ENCODE assay signal across 9 mouse cellular contexts in genomic region chr2:164770279-164770678, GRCm38 (mm10). TPM values are rescaled to one million over a fixed set of nuclear protein-coding genes. Genes with fewer than 3 reads are reported as not detected.
DNase-seq lines count a peak whose midpoint lies in the region; ATAC-seq and TF ChIP-seq lines count a peak whose summit lies in the region.
"Had no signal": no experiment of that assay in that cellular context is flagged by ENCODE, and none has a peak within 500 bp of the region (broad histone marks: within the 10 kb centered on the region; RNA-seq: fewer than 3 reads in every experiment).

No protein-coding gene starts in this region.

- H3K4me1 ChIP-seq in CH12.LX (ENCODE audit: control insufficient read depth in 1 of 2, insufficient read depth in 2 of 2) = peaks cover 9 to 28% of the 10 kb centered on the region in 2 experiments

- H3K36me3 ChIP-seq in CH12.LX (replicated peaks in 1 of 2; ENCODE audit: control insufficient read depth in 1 of 2, insufficient read depth in 1 of 2, low read length in 1 of 2) = peaks cover 39 to 63% of the 10 kb centered on the region in 2 experiments

- dilution Hi-C loops in CH12.LX (cut with MboI; ENCODE audit: extremely low pct_ligation_motif_present, extremely low pct_unique_long_range_greater_than_20kb, low sequenced_read_pairs) = no loop called here

- H3K79me2 ChIP-seq in CH12.LX (replicated peaks; ENCODE audit: control insufficient read depth, extremely low read depth, insufficient read depth, poor library complexity, severe bottlenecking) = peaks cover 10% of the 10 kb centered on the region; the same call in 1 of the 2 replicates

- H3K9me3 ChIP-seq in CH12.LX (replicated peaks; ENCODE audit: low read length) = no peaks in the 10 kb centered on the region

- intact Hi-C loops in gastrocnemius, adult 2 months (cut with DNase I) = no loop called here

- H3K4me2 ChIP-seq in CH12.LX (ENCODE audit: insufficient read depth, low read depth, poor library complexity, severe bottlenecking) = peak overlapping the region; percentile 73

- no peak for TF ChIP-seq POLR2A in CH12.LX (IDR thresholded peaks at IDR 0.05; ENCODE audit: low read depth, low read length)

- H3K4me3 ChIP-seq in gastrocnemius, adult 2 months = peak overlapping the region; percentile 83
- peak overlapping the region; percentile 73 to 98 (median 92) for H3K4me3 ChIP-seq in CH12.LX (replicated peaks in 1 of 3; ENCODE audit: low read depth in 2 of 3, low read length in 2 of 3, poor library complexity in 1 of 3)

- ATAC-seq in granulocyte monocyte progenitor cell, adult 5-6 weeks (replicated peaks; ENCODE audit: poor library complexity, severe bottlenecking) = peak; percentile 3; the same call in 1 of the 2 replicates
- ATAC-seq in megakaryocyte, adult 5-6 weeks (ENCODE audit: poor library complexity, severe bottlenecking) = 0 out of 2 replicates have a peak, but pooled peaks have one; percentile 1
- no peak for ATAC-seq in inflammation-experienced regulatory T-cells, adult 6 months
- ATAC-seq in megakaryocyte-erythroid progenitor cell, adult 5-6 weeks (replicated peaks; ENCODE audit: low FRiP score, low TSS enrichment, poor library complexity, severe bottlenecking) = no peak
- ATAC-seq in frontal cortex, adult (ENCODE audit: low TSS enrichment) = no peak

- H3K9ac ChIP-seq in CH12.LX (ENCODE audit: insufficient read depth, low read depth) = peak overlapping the region; percentile 79

- no peak for DNase-seq in gastrocnemius, adult 2 months
- DNase-seq in gastrocnemius, postnatal 10 days = no peak
- peak; percentile 43 for DNase-seq in CH12.LX (ENCODE audit: extremely low read depth)

- no peak for TF ChIP-seq EP300 in CH12.LX (IDR thresholded peaks at IDR 0.05; ENCODE audit: low read length)

- in situ Hi-C loops in CH12.LX (cut with MboI; ENCODE audit: low pct_ligation_motif_present, low pct_unique_long_range_greater_than_20kb, low sequenced_read_pairs) = no loop called here

- H3K27me3 ChIP-seq in CH12.LX (replicated peaks) = no peaks in the 10 kb centered on the region

- no peak for TF ChIP-seq CTCF in gastrocnemius, adult 2 months (IDR thresholded peaks at IDR 0.05)
- TF ChIP-seq CTCF in CH12.LX (conservative IDR thresholded peaks at IDR 0.05 in 1 of 2, IDR thresholded peaks at IDR 0.05 in 1 of 2; ENCODE audit: low read depth in 2 of 2, low read length in 2 of 2) = no peak

- no peak for TF ChIP-seq RAD21 in CH12.LX (IDR thresholded peaks at IDR 0.05; ENCODE audit: low read depth, low read length)

- H3K27ac ChIP-seq in gastrocnemius, adult 2 months = no peak overlapping the region
- H3K27ac ChIP-seq in CH12.LX (ENCODE audit: insufficient read depth, low read depth) = peak overlapping the region; percentile 18; the same call in 1 of the 2 replicates

TF ChIP-seq in CH12.LX, 34 proteins besides CTCF, POLR2A, EP300 and RAD21:
- TF ChIP-seq MXI1 (IDR thresholded peaks at IDR 0.05; ENCODE audit: low read depth, low read length) (0 out of 2 replicates have a peak, but pooled peaks have one; percentile 20), POLR2AphosphoS2 (IDR thresholded peaks at IDR 0.05; ENCODE audit: low read depth, low read length) (no peak), MAFK (IDR thresholded peaks at IDR 0.05; ENCODE audit: insufficient replicate concordance, low read length) (no peak), NELFE (IDR thresholded peaks at IDR 0.05; ENCODE audit: low read depth, low read length) (no peak), CHD2 (IDR thresholded peaks at IDR 0.05; ENCODE audit: low read length) (peak; percentile 58; the same call in 1 of the 2 replicates)

RNA-seq across cellular contexts. Expression of gene Ube2c, which starts 0.6 kb away (rescaled TPM):
- under 1 TPM; 0.20 to 0.33 TPM for total RNA-seq in gastrocnemius, adult 2 months (2021)
- total RNA-seq in gastrocnemius, postnatal 10 days (2021) = 10 to 100 TPM; 14.2 to 16.9 TPM
- total RNA-seq in CH12.LX (2012; rRNA removed) (103 and 121 TPM in 2 replicates), CH12.LX (2014; rRNA removed) (104 and 126 TPM in 2 replicates)
- 156 and 226 TPM in 2 replicates for polyA plus RNA-seq in CH12.LX (2012; ENCODE audit: insufficient read length, low read depth)
- total RNA-seq in granulocyte monocyte progenitor cell, adult 5-6 weeks (2014; fragmentation: Nextera tagmentation) = 24.5 and 75.2 TPM in 2 replicates
- 112 and 138 TPM in 2 replicates for total RNA-seq in granulocyte monocyte progenitor cell, adult 5-6 weeks (2017)
- 330 and 340 TPM in 2 replicates for total RNA-seq in megakaryocyte, adult 5-6 weeks (2015)
- 228 and 247 TPM in 2 replicates for total RNA-seq in megakaryocyte, adult 5-6 weeks (2017)
- polyA plus RNA-seq in inflammation-experienced regulatory T-cells, adult 6 months (2017; shearing (Covaris generic)) = 100 to 1,000 TPM in 1 of 3 experiments, 10 to 100 TPM in 1, 1 to 10 TPM in 1; 7.9 to 171 (median 15.0) TPM
- total RNA-seq in megakaryocyte-erythroid progenitor cell, adult 5-6 weeks (2014; fragmentation: Nextera tagmentation) = 194 and 207 TPM in 2 replicates
- 90.6 and 159 TPM in 2 replicates for total RNA-seq in megakaryocyte-erythroid progenitor cell, adult 5-6 weeks (2017)

RNA-seq across cellular contexts. Expression of gene Tnnc2, which starts 9.5 kb away (rescaled TPM):
- over 10,000 TPM; 14,820 to 17,621 TPM for total RNA-seq in gastrocnemius, adult 2 months (2021)
- over 10,000 TPM; 13,775 to 14,965 TPM for total RNA-seq in gastrocnemius, postnatal 10 days (2021)
- total RNA-seq in CH12.LX (2012; rRNA removed) (not detected in 2 replicates), CH12.LX (2014; rRNA removed) (not detected in 2 replicates)
- polyA plus RNA-seq in CH12.LX (2012; ENCODE audit: insufficient read length, low read depth) = not detected in 2 replicates
- total RNA-seq in granulocyte monocyte progenitor cell, adult 5-6 weeks (2014; fragmentation: Nextera tagmentation) = not detected in 2 replicates
- total RNA-seq in granulocyte monocyte progenitor cell, adult 5-6 weeks (2017) = not detected in 2 replicates
- not detected in 2 replicates for total RNA-seq in megakaryocyte, adult 5-6 weeks (2015)
- total RNA-seq in megakaryocyte, adult 5-6 weeks (2017) = not detected in 2 replicates
- not detected for polyA plus RNA-seq in inflammation-experienced regulatory T-cells, adult 6 months (2017; shearing (Covaris generic))
- total RNA-seq in megakaryocyte-erythroid progenitor cell, adult 5-6 weeks (2014; fragmentation: Nextera tagmentation) = not detected in 2 replicates
- total RNA-seq in megakaryocyte-erythroid progenitor cell, adult 5-6 weeks (2017) = not detected in 2 replicates
- total RNA-seq: layer of hippocampus, adult 18-20 months had no signal

RNA-seq across cellular contexts. Expression of gene Snx21, which starts 15.3 kb away (rescaled TPM):
- 10 to 100 TPM; 20.6 to 25.6 TPM for total RNA-seq in gastrocnemius, adult 2 months (2021)
- 10 to 100 TPM; 18.1 to 20.5 TPM for total RNA-seq in gastrocnemius, postnatal 10 days (2021)
- total RNA-seq in CH12.LX (2012; rRNA removed) = 2.3 and 3.3 TPM in 2 replicates
- total RNA-seq in CH12.LX (2014; rRNA removed) = 0.71 and 1.1 TPM in 2 replicates
- 1.1 and 1.5 TPM in 2 replicates for polyA plus RNA-seq in CH12.LX (2012; ENCODE audit: insufficient read length, low read depth)
- not detected in 2 replicates for total RNA-seq in granulocyte monocyte progenitor cell, adult 5-6 weeks (2014; fragmentation: Nextera tagmentation)
- total RNA-seq in granulocyte monocyte progenitor cell, adult 5-6 weeks (2017) = 0.17 and 0.77 TPM in 2 replicates
- 5.2 and 5.5 TPM in 2 replicates for total RNA-seq in megakaryocyte, adult 5-6 weeks (2015)
- 3.2 and 5.0 TPM in 2 replicates for total RNA-seq in megakaryocyte, adult 5-6 weeks (2017)
- polyA plus RNA-seq in inflammation-experienced regulatory T-cells, adult 6 months (2017; shearing (Covaris generic)) = 1 to 10 TPM; 5.2 to 9.7 (median 6.4) TPM
- total RNA-seq in megakaryocyte-erythroid progenitor cell, adult 5-6 weeks (2014; fragmentation: Nextera tagmentation) = 0.11 and 7.6 TPM in 2 replicates
- 0.33 TPM in 1 of 2 replicates, not detected in the other for total RNA-seq in megakaryocyte-erythroid progenitor cell, adult 5-6 weeks (2017)

RNA-seq across cellular contexts. Expression of gene Dnttip1, which starts 24.5 kb away (rescaled TPM):
- 10 to 100 TPM; 18.5 to 19.4 TPM for total RNA-seq in gastrocnemius, adult 2 months (2021)
- total RNA-seq in gastrocnemius, postnatal 10 days (2021) = 10 to 100 TPM; 27.4 to 31.9 TPM
- total RNA-seq in CH12.LX (2012; rRNA removed) (14.0 and 15.2 TPM in 2 replicates), CH12.LX (2014; rRNA removed) (17.1 and 17.6 TPM in 2 replicates)
- 29.7 and 35.0 TPM in 2 replicates for polyA plus RNA-seq in CH12.LX (2012; ENCODE audit: insufficient read length, low read depth)
- total RNA-seq in granulocyte monocyte progenitor cell, adult 5-6 weeks (2014; fragmentation: Nextera tagmentation) = 31.1 and 36.9 TPM in 2 replicates
- 21.5 and 27.3 TPM in 2 replicates for total RNA-seq in granulocyte monocyte progenitor cell, adult 5-6 weeks (2017)
- 27.3 and 28.5 TPM in 2 replicates for total RNA-seq in megakaryocyte, adult 5-6 weeks (2015)
- total RNA-seq in megakaryocyte, adult 5-6 weeks (2017) = 18.5 and 27.0 TPM in 2 replicates
- polyA plus RNA-seq in inflammation-experienced regulatory T-cells, adult 6 months (2017; shearing (Covaris generic)) = 1 to 10 TPM; 3.8 to 7.8 (median 5.0) TPM
- total RNA-seq in megakaryocyte-erythroid progenitor cell, adult 5-6 weeks (2014; fragmentation: Nextera tagmentation) = 28.7 and 37.2 TPM in 2 replicates
- 24.5 and 26.2 TPM in 2 replicates for total RNA-seq in megakaryocyte-erythroid progenitor cell, adult 5-6 weeks (2017)

RNA-seq across cellular contexts. Expression of gene Wfdc3, which starts 24.5 kb away (rescaled TPM):
- total RNA-seq in gastrocnemius, adult 2 months (2021) = not detected
- not detected for total RNA-seq in gastrocnemius, postnatal 10 days (2021)
- 0.08 and 0.21 TPM in 2 replicates for total RNA-seq in CH12.LX (2012; rRNA removed)
- total RNA-seq in CH12.LX (2014; rRNA removed) = 0.14 TPM in 1 of 2 replicates, not detected in the other
- polyA plus RNA-seq in CH12.LX (2012; ENCODE audit: insufficient read length, low read depth) = not detected in 2 replicates
- total RNA-seq in granulocyte monocyte progenitor cell, adult 5-6 weeks (2014; fragmentation: Nextera tagmentation) = not detected in 2 replicates
- total RNA-seq in granulocyte monocyte progenitor cell, adult 5-6 weeks (2017) = not detected in 2 replicates
- 1.0 TPM in 1 of 2 replicates, not detected in the other for total RNA-seq in megakaryocyte, adult 5-6 weeks (2015)
- not detected in 2 replicates for total RNA-seq in megakaryocyte, adult 5-6 weeks (2017)
- polyA plus RNA-seq in inflammation-experienced regulatory T-cells, adult 6 months (2017; shearing (Covaris generic)) = not detected
- 2.0 TPM in 1 of 2 replicates, not detected in the other for total RNA-seq in megakaryocyte-erythroid progenitor cell, adult 5-6 weeks (2014; fragmentation: Nextera tagmentation)
- not detected in 2 replicates for total RNA-seq in megakaryocyte-erythroid progenitor cell, adult 5-6 weeks (2017)

Comparison
In these comparisons a context has a peak if more than half of its experiments do, and no peak if none do; other contexts are left out.
1. RNA of gene Ube2c, which starts 0.6 kb away (total RNA-seq): 228 to 340 TPM in megakaryocyte, adult 5-6 weeks, 90.6 to 207 TPM in megakaryocyte-erythroid progenitor cell, adult 5-6 weeks, 103 to 126 TPM in CH12.LX, 24.5 to 138 TPM in granulocyte monocyte progenitor cell, adult 5-6 weeks and 14.2 to 16.9 TPM in gastrocnemius, postnatal 10 days; 0.20 to 0.33 TPM in gastrocnemius, adult 2 months; every median in the first group is over 10 times any median in the second.
2. ATAC-seq: peak in granulocyte monocyte progenitor cell, adult 5-6 weeks (single experiment) and megakaryocyte, adult 5-6 weeks (single experiment); none in inflammation-experienced regulatory T-cells, adult 6 months (single experiment), megakaryocyte-erythroid progenitor cell, adult 5-6 weeks (single experiment) and frontal cortex, adult (single experiment).
3. RNA of gene Tnnc2, which starts 9.5 kb away (total RNA-seq): 14,820 to 17,621 TPM in gastrocnemius, adult 2 months and 13,775 to 14,965 TPM in gastrocnemius, postnatal 10 days; not detected in CH12.LX, not detected in granulocyte monocyte progenitor cell, adult 5-6 weeks, not detected in megakaryocyte, adult 5-6 weeks and not detected in megakaryocyte-erythroid progenitor cell, adult 5-6 weeks; every median in the first group is over 1,000 times any median in the second.